Mouse (Mus musculus): Measurements from ENCODE around the gene Mylk. TPM values are rescaled to one million over a fixed set of nuclear protein-coding genes. Genes with fewer than 3 reads are reported as not detected.
"Not testable (repeated sequence)": the region's sequence is repeated elsewhere in the genome, so short reads cannot be mapped to it uniquely, and the experiment has no call there.

Mylk gene
- polyA plus RNA-seq, 1 experiment from 2014 or later = 144 TPM

DNA sequence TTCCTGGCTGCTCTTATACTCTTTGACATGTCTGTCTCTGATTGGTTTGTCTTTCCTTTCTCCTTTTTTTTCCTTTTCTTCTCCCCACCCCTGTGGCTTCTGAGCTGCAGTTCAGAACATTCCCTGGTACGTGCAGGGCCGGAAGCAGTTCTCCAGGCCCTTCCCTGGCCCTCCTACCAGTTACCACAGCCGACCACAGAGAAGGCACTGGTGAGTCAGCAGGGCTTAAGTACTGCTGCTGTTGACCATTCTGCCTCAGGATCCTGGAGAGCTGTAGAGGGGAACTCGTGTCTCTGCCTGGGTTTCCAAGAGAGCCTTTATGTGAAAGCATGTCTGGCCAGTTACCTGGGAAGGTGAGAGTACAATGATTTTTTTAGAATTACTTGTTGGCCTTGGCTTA is 39.7 kb downstream of the Mylk start:
- no peaks in the 10 kb centered on the region for H3K36me3 ChIP-seq (ENCODE audit: control insufficient read depth, insufficient read depth, low read length)
- no peak overlapping the region for H3K4me2 ChIP-seq (ENCODE audit: low read depth, low read length)
- no peak overlapping the region for H3K9ac ChIP-seq (ENCODE audit: low read length)
- no peak overlapping the region for H3K27ac ChIP-seq (ENCODE audit: low read length)
- peaks cover 8% of the 10 kb centered on the region for H3K4me1 ChIP-seq (replicated peaks; ENCODE audit: control insufficient read depth, insufficient read depth, low read length)
- no peaks in the 10 kb centered on the region for H3K9me3 ChIP-seq (ENCODE audit: control insufficient read depth, low read length)
- ATAC-seq (ENCODE audit: low read depth) = peak; percentile 64
- H3K27me3 ChIP-seq (ENCODE audit: control insufficient read depth, insufficient read depth, low read depth, low read length) = no peaks in the 10 kb centered on the region
- H3K4me3 ChIP-seq (ENCODE audit: low read length) = no peak overlapping the region
- 47% methylated on average over 4 of the region's 4 CpGs for WGBS

- H3K9ac ChIP-seq (ENCODE audit: low read length) = no peak overlapping the region
- H3K9me3 ChIP-seq (ENCODE audit: control insufficient read depth, low read length) = no peaks in the 10 kb centered on the region
- peak overlapping the region; percentile 61 for H3K27ac ChIP-seq (ENCODE audit: low read length)
- H3K4me2 ChIP-seq (ENCODE audit: low read depth, low read length) = no peak overlapping the region
- H3K27me3 ChIP-seq (ENCODE audit: control insufficient read depth, insufficient read depth, low read depth, low read length) = no peaks in the 10 kb centered on the region
- no peak for ATAC-seq (ENCODE audit: low read depth)
- H3K4me3 ChIP-seq (ENCODE audit: low read length) = no peak overlapping the region
- H3K36me3 ChIP-seq (ENCODE audit: control insufficient read depth, insufficient read depth, low read length) = no peaks in the 10 kb centered on the region
- H3K4me1 ChIP-seq (replicated peaks; ENCODE audit: control insufficient read depth, insufficient read depth, low read length) = peaks cover 19% of the 10 kb centered on the region
- 50% methylated on average over 1 of the region's 1 CpGs for WGBS
These were observed 47.5 kb downstream of the Mylk start for GRCm38 (mm10) chr16:34792555-34792954.

GRCm38 (mm10) chr16:34793000-34793399 is 48.0 kb downstream of the Mylk start:
- no peak overlapping the region for H3K4me3 ChIP-seq (ENCODE audit: low read length)
- no peaks in the 10 kb centered on the region for H3K36me3 ChIP-seq (ENCODE audit: control insufficient read depth, insufficient read depth, low read length)
- peak overlapping the region; percentile 82 for H3K27ac ChIP-seq (ENCODE audit: low read length)
- H3K27me3 ChIP-seq (ENCODE audit: control insufficient read depth, insufficient read depth, low read depth, low read length) = no peaks in the 10 kb centered on the region
- no peaks in the 10 kb centered on the region for H3K9me3 ChIP-seq (ENCODE audit: control insufficient read depth, low read length)
- 41% methylated on average over 5 of the region's 5 CpGs for WGBS
- H3K9ac ChIP-seq (ENCODE audit: low read length) = no peak overlapping the region
- H3K4me2 ChIP-seq (ENCODE audit: low read depth, low read length) = no peak overlapping the region
- ATAC-seq (ENCODE audit: low read depth) = peak; percentile 85
- H3K4me1 ChIP-seq (replicated peaks; ENCODE audit: control insufficient read depth, insufficient read depth, low read length) = peaks cover 19% of the 10 kb centered on the region

DNA sequence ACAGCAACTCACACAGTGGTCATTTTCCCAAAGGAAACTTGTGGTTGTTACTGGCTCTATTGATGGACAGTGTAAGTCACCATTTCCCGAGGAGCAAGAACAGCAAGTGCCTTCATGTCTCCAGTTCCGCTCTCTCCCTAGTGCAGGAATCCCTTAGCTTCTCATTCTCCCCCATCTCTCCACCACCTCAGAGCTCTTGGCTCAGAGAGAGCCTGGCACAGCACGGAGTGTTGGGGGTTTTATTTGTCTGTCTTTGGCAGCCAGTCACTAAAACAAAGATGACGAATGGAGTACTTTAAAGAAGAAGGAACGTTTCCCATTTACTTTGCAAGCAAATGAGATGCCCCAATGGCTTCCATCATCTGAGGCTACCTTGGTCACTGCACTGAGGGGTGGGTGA is 56.2 kb downstream of the Mylk start:
- ATAC-seq (ENCODE audit: low read depth) = peak; percentile 65
- WGBS = 48% methylated on average over 5 of the region's 5 CpGs
- H3K4me1 ChIP-seq (replicated peaks; ENCODE audit: control insufficient read depth, insufficient read depth, low read length) = peaks cover 9% of the 10 kb centered on the region; the same call in 1 of the 2 replicates

GRCm38 (mm10) chr16:34804286-34805010 is 59.4 kb downstream of the Mylk start:
- Histone ChIP-seq H3K4me3 (ENCODE audit: low read length) (no peak overlapping the region), H3K9me3 (ENCODE audit: control insufficient read depth, low read length) (no peaks in the 10 kb centered on the region), H3K27ac (ENCODE audit: low read length) (no peak overlapping the region), H3K4me2 (ENCODE audit: low read depth, low read length) (no peak overlapping the region), H3K36me3 (ENCODE audit: control insufficient read depth, insufficient read depth, low read length) (no peaks in the 10 kb centered on the region), H3K27me3 (ENCODE audit: control insufficient read depth, insufficient read depth, low read depth, low read length) (no peaks in the 10 kb centered on the region), H3K9ac (ENCODE audit: low read length) (no peak overlapping the region), H3K4me1 (replicated peaks; ENCODE audit: control insufficient read depth, insufficient read depth, low read length) (peaks cover 18% of the 10 kb centered on the region; the same call in 1 of the 2 replicates)
- 41% methylated on average over 11 of the region's 11 CpGs for WGBS
- no peak for ATAC-seq (ENCODE audit: low read depth)

More for the DNA sequence above, 56.2 kb downstream of the Mylk start:
- H3K36me3 ChIP-seq (ENCODE audit: control insufficient read depth, insufficient read depth, low read length) = no peaks in the 10 kb centered on the region
- no peaks in the 10 kb centered on the region for H3K9me3 ChIP-seq (ENCODE audit: control insufficient read depth, low read length)
- H3K4me3 ChIP-seq (ENCODE audit: low read length) = no peak overlapping the region
- H3K27me3 ChIP-seq (ENCODE audit: control insufficient read depth, insufficient read depth, low read depth, low read length) = no peaks in the 10 kb centered on the region
- peak overlapping the region; percentile 43; the same call in 1 of the 2 replicates for H3K27ac ChIP-seq (ENCODE audit: low read length)
- no peak overlapping the region for H3K4me2 ChIP-seq (ENCODE audit: low read depth, low read length)
- no peak overlapping the region for H3K9ac ChIP-seq (ENCODE audit: low read length)

GRCm38 (mm10) chr16:34806883-34807767 is 62.1 kb downstream of the Mylk start:
- Histone ChIP-seq H3K4me2 (ENCODE audit: low read depth, low read length) (peak overlapping the region; percentile 47), H3K4me3 (ENCODE audit: low read length) (peak overlapping the region; percentile 33), H3K4me1 (replicated peaks; ENCODE audit: control insufficient read depth, insufficient read depth, low read length) (peaks cover 16% of the 10 kb centered on the region; the same call in 1 of the 2 replicates), H3K27me3 (ENCODE audit: control insufficient read depth, insufficient read depth, low read depth, low read length) (no peaks in the 10 kb centered on the region), H3K36me3 (ENCODE audit: control insufficient read depth, insufficient read depth, low read length) (peaks cover 5% of the 10 kb centered on the region; the same call in 1 of the 2 replicates), H3K27ac (ENCODE audit: low read length) (peak overlapping the region; percentile 90), H3K9me3 (ENCODE audit: control insufficient read depth, low read length) (0 out of 2 replicates have a peak, but pooled peaks cover 2% of the 10 kb centered on the region), H3K9ac (ENCODE audit: low read length) (peak overlapping the region; percentile 58)
- 31% methylated on average over 16 of the region's 16 CpGs for WGBS
- peak; percentile 88 for ATAC-seq (ENCODE audit: low read depth)

DNA sequence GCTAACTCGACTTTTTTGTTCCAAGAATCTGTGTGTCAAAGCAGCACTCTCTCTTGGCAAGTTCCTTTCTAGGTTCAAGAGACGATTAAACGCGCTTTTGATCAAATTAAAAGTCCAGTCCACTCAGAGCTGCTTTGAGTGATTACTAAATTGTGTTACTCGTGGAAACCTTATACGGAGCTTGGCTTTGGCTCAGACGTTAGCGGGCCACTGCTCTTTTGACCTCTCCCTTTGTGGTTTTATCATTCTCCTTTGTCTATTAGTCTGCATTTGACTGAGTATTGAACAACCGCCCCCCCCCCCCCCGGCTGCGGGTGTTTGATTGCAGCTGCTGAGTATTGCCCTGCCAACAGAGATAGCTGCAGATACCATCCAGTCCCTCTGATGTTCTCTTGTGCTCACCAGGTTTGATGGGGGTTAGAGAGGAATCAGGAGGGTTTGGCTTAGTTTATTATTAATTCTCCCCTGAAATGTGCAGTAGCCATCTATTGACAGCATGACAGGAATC is 62.8 kb downstream of the Mylk start:
- no peak for ATAC-seq (ENCODE audit: low read depth)
- H3K9me3 ChIP-seq (ENCODE audit: control insufficient read depth, low read length) = 0 out of 2 replicates have a peak, but pooled peaks cover 2% of the 10 kb centered on the region
- no peaks in the 10 kb centered on the region for H3K27me3 ChIP-seq (ENCODE audit: control insufficient read depth, insufficient read depth, low read depth, low read length)
- WGBS = 13% methylated on average over 11 of the region's 11 CpGs
- H3K27ac ChIP-seq (ENCODE audit: low read length) = peak overlapping the region; percentile 90
- peak overlapping the region; percentile 58 for H3K9ac ChIP-seq (ENCODE audit: low read length)
- H3K4me1 ChIP-seq (replicated peaks; ENCODE audit: control insufficient read depth, insufficient read depth, low read length) = peaks cover 16% of the 10 kb centered on the region; the same call in 1 of the 2 replicates
- peak overlapping the region; percentile 33 for H3K4me3 ChIP-seq (ENCODE audit: low read length)
- H3K36me3 ChIP-seq (ENCODE audit: control insufficient read depth, insufficient read depth, low read length) = peaks cover 5% of the 10 kb centered on the region; the same call in 1 of the 2 replicates
- peak overlapping the region; percentile 47 for H3K4me2 ChIP-seq (ENCODE audit: low read depth, low read length)

DNA sequence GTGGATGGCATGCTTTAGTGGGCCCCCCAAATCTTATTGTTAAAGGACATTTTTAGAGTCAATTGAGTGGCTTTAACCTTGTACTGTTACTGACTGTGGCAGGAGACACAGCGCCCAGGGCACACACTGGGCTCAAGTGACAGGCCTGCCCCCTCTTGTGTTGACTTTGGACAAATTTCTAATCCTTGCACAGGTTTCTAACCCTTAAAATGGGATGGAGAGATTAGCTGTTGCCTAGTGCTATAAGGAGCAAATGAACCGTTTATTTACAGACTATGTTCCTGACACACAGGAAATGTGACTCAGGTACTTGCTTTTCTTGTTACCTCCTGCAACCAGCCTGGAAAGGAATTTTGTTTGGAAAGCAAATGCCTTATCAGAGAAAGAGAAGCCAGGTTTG is 67.2 kb downstream of the Mylk start:
- Histone ChIP-seq H3K4me2 (ENCODE audit: low read depth, low read length) (no peak overlapping the region), H3K4me3 (ENCODE audit: low read length) (no peak overlapping the region), H3K27me3 (ENCODE audit: control insufficient read depth, insufficient read depth, low read depth, low read length) (no peaks in the 10 kb centered on the region), H3K27ac (ENCODE audit: low read length) (no peak overlapping the region), H3K4me1 (replicated peaks; ENCODE audit: control insufficient read depth, insufficient read depth, low read length) (peaks cover 9% of the 10 kb centered on the region; the same call in 1 of the 2 replicates), H3K9ac (ENCODE audit: low read length) (no peak overlapping the region), H3K36me3 (ENCODE audit: control insufficient read depth, insufficient read depth, low read length) (peaks cover 5% of the 10 kb centered on the region; the same call in 1 of the 2 replicates), H3K9me3 (ENCODE audit: control insufficient read depth, low read length) (0 out of 2 replicates have a peak, but pooled peaks cover 2% of the 10 kb centered on the region)
- 46% methylated on average over 2 of the region's 2 CpGs for WGBS
- 0 out of 2 replicates have a peak, but pooled peaks have one; percentile 34 for ATAC-seq (ENCODE audit: low read depth)

DNA sequence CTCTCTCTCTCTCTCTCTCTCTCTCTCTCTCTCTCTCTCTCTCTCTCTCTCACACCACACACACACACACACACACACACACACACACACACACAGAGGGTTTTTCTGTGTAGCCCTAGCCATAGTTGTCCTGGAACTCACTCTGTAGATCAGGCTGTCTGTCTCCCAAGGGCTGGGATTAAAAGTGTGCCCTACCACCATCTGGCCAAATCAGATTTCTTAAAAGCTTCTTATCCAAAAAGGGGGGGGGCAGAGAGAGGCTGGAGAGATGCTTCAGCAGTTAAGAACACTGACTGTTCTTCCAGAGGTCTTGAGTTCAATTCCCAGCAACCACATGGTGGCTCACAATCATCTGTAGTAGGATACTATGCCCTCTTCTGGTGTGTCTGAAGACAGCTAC is 68.2 kb downstream of the Mylk start:
- not testable (repeated sequence) for H3K27ac ChIP-seq (ENCODE audit: low read length); H3K4me3 ChIP-seq (ENCODE audit: low read length); H3K27me3 ChIP-seq (ENCODE audit: control insufficient read depth, insufficient read depth, low read depth, low read length); H3K36me3 ChIP-seq (ENCODE audit: control insufficient read depth, insufficient read depth, low read length); H3K4me2 ChIP-seq (ENCODE audit: low read depth, low read length); H3K4me1 ChIP-seq (replicated peaks; ENCODE audit: control insufficient read depth, insufficient read depth, low read length); ATAC-seq (ENCODE audit: low read depth); H3K9me3 ChIP-seq (ENCODE audit: control insufficient read depth, low read length); H3K9ac ChIP-seq (ENCODE audit: low read length)

Measured in lung, embryonic 16.5 days (tissue).